Mouse (Mus musculus) frontal cortex, postnatal 10 days (tissue): Measurements from ENCODE around the gene Srrm2.
"Not testable (repeated sequence)": the region's sequence is repeated elsewhere in the genome, so short reads cannot be mapped to it uniquely, and the experiment has no call there.

Source experiments
- DNase-seq, 2 experiments: peaks; one replicate each; pipeline ENCODE4 v3.0.0; 2022; ENCODE audit warnings: low spot score in 2 of 2, mixed read lengths in 1 of 2

Srrm2 gene

GRCm38 (mm10) chr17:23762976-23763375 lies 27.4 kb upstream of the Srrm2 start:
- no peak for DNase-seq

GRCm38 (mm10) chr17:23770493-23770892 lies 19.8 kb upstream of the Srrm2 start:
- no peak for DNase-seq

- peak in 1 of 2 experiments; percentile 38 for DNase-seq
Observed at GRCm38 (mm10) chr17:23770896-23771283, 19.4 kb upstream of the Srrm2 start.

GRCm38 (mm10) chr17:23771284-23772218 lies 18.8 kb upstream of the Srrm2 start, which contains the start of gene Flywch1:
Gene Flywch1 (minus strand): TSS chr17:23771602.
- DNase-seq: peak; percentile 98

GRCm38 (mm10) chr17:23772219-23772556 lies 18.1 kb upstream of the Srrm2 start:
- not testable (repeated sequence) for DNase-seq

GRCm38 (mm10) chr17:23773676-23774075 lies 16.7 kb upstream of the Srrm2 start:
- no peak for DNase-seq

GRCm38 (mm10) chr17:23774090-23774489 lies 16.2 kb upstream of the Srrm2 start:
- DNase-seq: peak; percentile 58 to 71

GRCm38 (mm10) chr17:23776216-23776615 lies 14.1 kb upstream of the Srrm2 start:
- no peak for DNase-seq

GRCm38 (mm10) chr17:23777141-23777540 lies 13.2 kb upstream of the Srrm2 start:
- DNase-seq: no peak

GRCm38 (mm10) chr17:23778447-23778846 lies 11.9 kb upstream of the Srrm2 start:
- no peak for DNase-seq

GRCm38 (mm10) chr17:23783352-23783751 lies 7.0 kb upstream of the Srrm2 start:
- no peak for DNase-seq

- DNase-seq: peak; percentile 89 to 90
Observed at GRCm38 (mm10) chr17:23785561-23786471, 4.5 kb upstream of the Srrm2 start, which contains the start of gene Flywch2. Gene Flywch2 (minus strand): TSS chr17:23786081.

- no peak for DNase-seq
Observed at GRCm38 (mm10) chr17:23786510-23786931, 3.8 kb upstream of the Srrm2 start.

GRCm38 (mm10) chr17:23788973-23789372 lies 1.4 kb upstream of the Srrm2 start:
- DNase-seq: no peak

- DNase-seq: no peak
Observed at GRCm38 (mm10) chr17:23789749-23790268, 523 bp upstream of the Srrm2 start.

GRCm38 (mm10) chr17:23791079-23791357 lies 686 bp downstream of the Srrm2 start:
- DNase-seq: no peak

- no peak for DNase-seq
Observed at GRCm38 (mm10) chr17:23795323-23795722, 5.0 kb downstream of the Srrm2 start.

GRCm38 (mm10) chr17:23797316-23797715 lies 7.0 kb downstream of the Srrm2 start:
- DNase-seq: no peak

GRCm38 (mm10) chr17:23801627-23802026 lies 11.3 kb downstream of the Srrm2 start:
- DNase-seq: no peak

- DNase-seq: peak; percentile 98 to 99
Observed at GRCm38 (mm10) chr17:23802746-23803365, 12.5 kb downstream of the Srrm2 start.

- peak; percentile 66 to 71 for DNase-seq
Observed at GRCm38 (mm10) chr17:23803366-23804041, 13.2 kb downstream of the Srrm2 start.
